Mouse (Mus musculus): Measurements from ENCODE around the gene Mms19.

DNA sequence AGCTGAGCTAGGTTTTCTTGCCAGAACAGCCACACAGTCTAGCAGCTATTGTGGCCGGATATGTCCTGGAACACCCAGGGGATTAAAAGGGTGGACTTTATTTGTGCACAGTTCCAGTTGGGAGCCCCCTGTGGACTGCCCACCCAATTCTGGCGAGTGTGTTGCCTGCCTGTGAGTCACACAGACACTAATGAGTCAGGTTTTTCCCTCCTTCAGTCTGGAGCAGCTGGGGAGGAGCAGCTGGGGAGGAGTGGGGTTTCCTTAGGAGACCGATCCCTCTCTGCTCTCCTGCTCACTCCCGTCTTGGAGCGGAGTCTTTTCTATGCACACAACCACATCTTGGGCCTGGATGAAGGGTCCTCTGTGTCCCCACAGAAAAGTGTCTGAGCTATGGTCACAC, 35.9 kb upstream of the Mms19 start:
- TF ChIP-seq GATA1 (IDR thresholded peaks at IDR 0.05; ENCODE audit: borderline replicate concordance, low read length) (no peak), FLI1 (IDR thresholded peaks at IDR 0.05; ENCODE audit: low read length) (no peak)
